Mouse (Mus musculus) kidney, adult 2 months (tissue): Measurements from ENCODE around the gene Tedc2.

ENCODE experiments used
- CTCF ChIP-seq: fragments of 200-500 bp; conservative IDR thresholded peaks from 2 replicates; pipeline ENCODE4 v1.5.1; 2011; ENCODE audit warnings: low read depth, mild to moderate bottlenecking, control low read depth, low read length, moderate library complexity, mixed read lengths; ENCODE audit not compliant: insufficient read depth, insufficient read length
- POLR2A ChIP-seq: fragments of 200-500 bp; IDR thresholded peaks from one replicate; pipeline ENCODE4 v1.6.1; 2011; ENCODE audit warnings: low read depth, low read length, control low read depth

GRCm38 (mm10) chr17:24199741-24200140, 20.9 kb downstream of the Tedc2 start:
- TF ChIP-seq CTCF: no peak
- TF ChIP-seq POLR2A: no peak
